Mouse (Mus musculus) hindbrain, postnatal 0 days (tissue): Measurements from ENCODE around the gene Ispd. TPM values are rescaled to one million over a fixed set of nuclear protein-coding genes. Genes with fewer than 3 reads are reported as not detected.

Source experiments
- ATAC-seq: fragments of 200-750 bp; cut with Nextera tagmentation; 2 replicates; pipeline ENCODE4 v1.8.0; 2017; ENCODE audit warnings: mild to moderate bottlenecking, moderate TSS enrichment, moderate library complexity
- DNase-seq: peaks from one replicate; pipeline ENCODE4 v3.0.0-alpha.2; 2015; ENCODE audit warnings: low spot score
- H3K27ac ChIP-seq: fragments of 300-500 bp; sonication (generic); 2 replicates; pipeline ENCODE4 v1.5.1; 2014; ENCODE audit warnings: mild to moderate bottlenecking
- H3K27me3 ChIP-seq: fragments of 300-500 bp; sonication (generic); 2 replicates; pipeline ENCODE4 v1.6.1; 2014; ENCODE audit warnings: low read length, mixed read lengths; ENCODE audit not compliant: insufficient read depth
- H3K36me3 ChIP-seq: fragments of 300-500 bp; sonication (generic); 2 replicates; pipeline ENCODE4 v1.6.1; 2014; ENCODE audit warnings: low read length, mixed read lengths; ENCODE audit not compliant: insufficient read depth
- H3K4me1 ChIP-seq: fragments of 300-500 bp; sonication (generic); 2 replicates; pipeline ENCODE4 v1.6.1; 2014; ENCODE audit warnings: antibody characterized with exemption, low read length, mixed read lengths; ENCODE audit not compliant: insufficient read depth
- H3K4me2 ChIP-seq: fragments of 300-500 bp; sonication (generic); 2 replicates; pipeline ENCODE4 v1.6.1; 2014; ENCODE audit warnings: low read depth, mild to moderate bottlenecking, low read length, moderate library complexity, mixed read lengths
- H3K4me3 ChIP-seq: fragments of 300-500 bp; sonication (generic); 2 replicates; pipeline ENCODE4 v1.5.1; 2014; ENCODE audit warnings: low read length
- H3K9ac ChIP-seq: fragments of 300-500 bp; sonication (generic); replicated peaks from 2 replicates; pipeline ENCODE4 v1.6.1; 2014; ENCODE audit warnings: mild to moderate bottlenecking, low read length, moderate library complexity, mixed read lengths
- H3K9me3 ChIP-seq: fragments of 300-500 bp; sonication (generic); 2 replicates; pipeline ENCODE4 v1.6.1; 2016; ENCODE audit warnings: low read length, mixed read lengths
- CTCF ChIP-seq: IDR thresholded peaks from 2 replicates; pipeline ENCODE4 v1.5.1; 2016; ENCODE audit warnings: antibody characterized with exemption, control low read depth, low read depth
- WGBS: fragments of 180-500 bp; shearing (Covaris S2); extraction: QIAGEN DNeasy Blood & Tissue Kit; methylation state at CpG from one replicate; pipeline ENCODE4 v1.1.7; 2014; 5-methylcytosine and 5-hydroxymethylcytosine counted together
- polyA plus RNA-seq: library from polyadenylated mRNA; unstranded; fragments of >200 nt; fragmentation: Nextera tagmentation; extraction: Ambion mirVana; gene quantifications from 2 replicates; pipeline ENCODE4 v1.2.1, GENCODE M21; 2015
- total RNA-seq: library from RNA; depleted of rRNA; stranded (reverse); fragments of >200 nt; gene quantifications from 2 replicates; pipeline ENCODE4 v1.2.3, GENCODE M21; 2014

Ispd gene
- total and polyA plus RNA-seq, 2 experiments from 2014 or later: 7.6 to 13.3 TPM

DNA sequence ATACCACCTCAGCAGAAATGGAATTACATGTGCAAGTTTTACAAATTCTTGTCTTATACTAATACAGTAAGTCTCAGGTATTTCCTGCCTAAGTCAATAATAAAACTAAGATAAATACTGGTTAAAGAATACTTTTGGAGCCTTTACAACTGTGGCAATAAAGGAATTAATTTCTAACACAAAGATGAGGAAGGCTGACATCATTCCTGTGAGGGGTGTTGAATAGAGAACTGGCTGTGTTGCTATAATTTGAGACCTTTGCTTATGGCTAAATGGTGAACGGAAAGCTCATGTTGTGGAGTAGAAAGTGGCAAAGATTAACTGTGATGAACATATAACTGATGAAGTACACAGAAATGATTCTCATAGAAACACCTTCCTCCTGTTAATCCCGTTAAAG is 149.7 kb downstream of the Ispd start:
- no peaks in the 10 kb centered on the region for H3K36me3 ChIP-seq
- no peak for DNase-seq
- H3K27me3 ChIP-seq: no peaks in the 10 kb centered on the region
- no peak for ATAC-seq
- no peak overlapping the region for H3K9ac ChIP-seq
- no peak overlapping the region for H3K4me2 ChIP-seq
- H3K4me1 ChIP-seq: no peaks in the 10 kb centered on the region
- 75% methylated on average over 2 of the region's 2 CpGs for WGBS
- no peaks in the 10 kb centered on the region for H3K9me3 ChIP-seq
- no peak for TF ChIP-seq CTCF
- H3K4me3 ChIP-seq: no peak overlapping the region
- H3K27ac ChIP-seq: no peak overlapping the region

DNA sequence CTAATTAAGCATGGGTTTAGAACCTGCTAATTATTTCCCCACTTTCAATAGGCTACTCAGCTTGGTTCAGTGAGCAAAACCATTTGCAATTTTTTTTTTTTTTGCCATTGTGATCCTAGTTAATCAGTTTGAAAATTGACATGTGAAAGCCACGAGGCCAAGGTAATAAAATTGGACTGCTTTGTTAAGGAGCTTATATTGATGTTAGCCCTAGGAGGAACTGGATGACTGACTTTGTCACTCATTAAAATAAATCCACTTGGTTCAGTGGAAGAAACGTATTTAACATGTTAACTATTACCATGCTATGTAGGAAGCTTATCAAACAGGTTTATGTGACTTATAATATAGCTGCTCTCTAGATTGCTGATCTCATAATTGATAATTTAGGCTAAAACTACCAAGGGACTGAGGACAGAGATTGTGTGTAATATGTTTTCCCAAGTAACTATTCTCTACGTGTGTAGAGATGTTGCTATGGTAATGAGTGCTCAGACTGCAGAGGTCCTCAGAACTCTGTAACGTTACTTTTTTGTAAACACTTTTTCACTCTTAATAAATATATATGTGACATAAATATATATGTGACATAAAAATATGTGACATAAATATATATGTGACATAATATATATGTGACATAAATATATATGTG is 150.3 kb downstream of the Ispd start:
- DNase-seq (no peak), ATAC-seq (no peak)
- Histone ChIP-seq H3K4me3 (no peak overlapping the region), H3K9ac (no peak overlapping the region), H3K4me1 (no peaks in the 10 kb centered on the region), H3K9me3 (no peaks in the 10 kb centered on the region), H3K27ac (no peak overlapping the region), H3K36me3 (no peaks in the 10 kb centered on the region), H3K27me3 (no peaks in the 10 kb centered on the region), H3K4me2 (no peak overlapping the region)
- TF ChIP-seq CTCF: no peak
- WGBS: 48% methylated on average over 4 of the region's 4 CpGs

- ATAC-seq: no peak
- WGBS: 88% methylated on average over 3 of the region's 3 CpGs
- no peak for TF ChIP-seq CTCF
- Histone ChIP-seq H3K27ac (no peak overlapping the region), H3K4me3 (no peak overlapping the region), H3K4me2 (no peak overlapping the region), H3K27me3 (no peaks in the 10 kb centered on the region), H3K9ac (no peak overlapping the region), H3K9me3 (no peaks in the 10 kb centered on the region), H3K36me3 (no peaks in the 10 kb centered on the region), H3K4me1 (no peaks in the 10 kb centered on the region)
- no peak for DNase-seq
Observed at GRCm38 (mm10) chr12:36532525-36532924, 151.3 kb downstream of the Ispd start.

DNA sequence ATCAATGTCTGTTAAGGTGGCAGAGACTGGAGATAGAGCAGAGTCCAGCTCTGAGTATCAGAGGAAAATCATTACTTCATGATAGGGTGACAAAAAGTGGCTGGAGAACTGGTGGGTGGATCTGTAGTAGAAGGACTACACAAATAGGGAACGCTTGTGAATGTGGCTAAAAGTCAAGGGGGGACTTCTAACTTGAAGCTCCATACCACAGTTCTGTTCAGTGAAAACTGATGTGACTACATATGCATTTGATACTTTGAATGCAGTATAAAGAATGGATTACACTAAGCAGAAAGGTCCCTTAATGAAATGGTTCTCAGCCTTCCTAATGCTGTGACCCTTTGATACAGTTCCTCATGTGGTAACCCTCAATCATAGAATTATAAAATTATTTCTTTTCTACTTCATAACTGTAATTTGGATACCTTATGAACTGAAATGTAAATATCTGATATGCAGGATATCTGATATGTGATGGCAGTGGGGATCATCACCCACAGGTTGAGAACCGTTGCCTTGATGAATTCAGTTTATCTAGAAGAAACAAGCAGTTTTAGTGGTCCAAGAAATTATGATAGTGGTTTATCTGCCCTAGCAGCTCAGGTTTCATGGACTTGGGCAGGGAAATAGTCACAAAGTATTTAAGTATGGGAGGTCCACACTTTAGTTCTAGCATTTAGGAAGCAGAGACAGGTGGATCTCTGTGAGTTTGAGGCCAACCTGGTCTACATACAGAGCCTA is 152.1 kb downstream of the Ispd start:
- Histone ChIP-seq H3K27me3 (no peaks in the 10 kb centered on the region), H3K4me2 (no peak overlapping the region), H3K9ac (no peak overlapping the region), H3K9me3 (no peaks in the 10 kb centered on the region), H3K27ac (no peak overlapping the region), H3K4me3 (no peak overlapping the region), H3K36me3 (no peaks in the 10 kb centered on the region), H3K4me1 (no peaks in the 10 kb centered on the region)
- DNase-seq (no peak), ATAC-seq (no peak)
- TF ChIP-seq CTCF: no peak
- WGBS: 91% methylated on average over 2 of the region's 2 CpGs

- no peaks in the 10 kb centered on the region for H3K36me3 ChIP-seq
- no peak overlapping the region for H3K27ac ChIP-seq
- no peak overlapping the region for H3K4me3 ChIP-seq
- no peak for ATAC-seq
- DNase-seq: no peak
- no peak overlapping the region for H3K9ac ChIP-seq
- TF ChIP-seq CTCF: no peak
- no peaks in the 10 kb centered on the region for H3K9me3 ChIP-seq
- H3K4me1 ChIP-seq: no peaks in the 10 kb centered on the region
- H3K27me3 ChIP-seq: no peaks in the 10 kb centered on the region
- H3K4me2 ChIP-seq: no peak overlapping the region
- WGBS: 94% methylated on average over 5 of the region's 5 CpGs
Observed at GRCm38 (mm10) chr12:36534589-36534988, 153.3 kb downstream of the Ispd start.

DNA sequence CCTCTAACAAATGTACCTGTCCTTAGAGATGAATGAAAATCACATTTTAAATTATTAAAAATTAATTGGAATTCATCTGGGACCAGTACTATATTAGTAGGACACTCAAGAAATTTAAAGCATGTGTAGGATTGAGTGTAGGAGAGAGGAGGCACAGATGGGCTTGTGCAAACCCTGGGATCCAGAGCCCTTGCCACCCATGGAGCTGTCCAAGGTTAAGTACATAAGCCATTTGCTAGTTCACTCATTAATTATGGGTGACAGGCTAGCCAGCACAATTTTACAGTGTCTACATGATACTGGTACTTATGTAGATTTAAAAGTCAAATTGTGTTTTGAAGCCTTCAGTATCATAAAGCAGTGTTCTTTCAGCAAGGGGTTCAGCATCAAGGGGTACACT is 164.1 kb downstream of the Ispd start:
- no peak for TF ChIP-seq CTCF
- Histone ChIP-seq H3K4me2 (no peak overlapping the region), H3K4me3 (no peak overlapping the region), H3K9ac (no peak overlapping the region), H3K27me3 (no peaks in the 10 kb centered on the region), H3K27ac (no peak overlapping the region), H3K4me1 (no peaks in the 10 kb centered on the region), H3K9me3 (no peaks in the 10 kb centered on the region), H3K36me3 (no peaks in the 10 kb centered on the region)
- ATAC-seq (no peak), DNase-seq (no peak)

DNA sequence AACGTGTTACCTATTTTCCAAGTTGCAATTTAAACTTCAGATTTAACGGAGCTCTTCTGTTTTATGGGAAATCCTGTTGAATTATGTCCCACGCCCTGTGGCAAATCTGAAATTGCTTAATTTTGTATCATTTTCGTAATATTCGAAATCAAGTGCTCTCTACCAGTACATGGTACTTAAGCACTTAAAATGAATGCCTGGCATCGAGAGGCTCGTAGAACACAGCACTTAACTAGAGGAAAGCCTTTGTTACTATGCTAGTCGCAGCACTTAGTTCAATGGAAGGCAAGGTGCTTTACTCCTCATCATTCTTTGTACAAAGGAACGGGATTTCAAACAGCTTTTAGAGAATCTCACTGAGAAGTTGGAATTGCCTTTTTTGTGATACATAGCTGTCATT is 168.2 kb downstream of the Ispd start:
- Histone ChIP-seq H3K9me3 (no peaks in the 10 kb centered on the region), H3K27me3 (no peaks in the 10 kb centered on the region), H3K4me3 (no peak overlapping the region), H3K27ac (no peak overlapping the region), H3K4me2 (no peak overlapping the region), H3K36me3 (no peaks in the 10 kb centered on the region), H3K9ac (no peak overlapping the region), H3K4me1 (no peaks in the 10 kb centered on the region)
- ATAC-seq (no peak), DNase-seq (no peak)
- 89% methylated on average over 9 of the region's 9 CpGs for WGBS
- TF ChIP-seq CTCF: no peak
